Mouse (Mus musculus): ENCODE measurements around the gene Krtap1-5.

DNA sequence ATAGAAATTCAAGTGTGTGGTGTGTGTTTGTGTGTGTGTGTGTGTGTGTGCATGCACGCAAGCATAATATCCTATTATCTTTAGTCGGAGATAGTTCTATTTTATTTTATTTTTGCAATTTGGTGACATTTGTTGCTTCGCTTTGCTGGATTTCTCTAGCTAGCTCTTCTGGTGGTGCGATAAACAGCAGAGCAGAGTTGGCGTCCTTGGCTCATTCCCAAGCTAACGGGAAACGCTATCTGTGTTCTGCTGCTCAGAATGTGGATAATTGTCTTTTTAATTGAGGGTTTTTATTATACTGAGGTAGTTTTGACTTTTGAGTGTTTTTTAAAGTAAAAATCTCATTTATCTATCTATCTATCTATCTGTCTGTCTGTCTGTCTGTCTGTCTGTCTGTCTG, 4.3 kb upstream of the Krtap1-5 start:
- TF ChIP-seq ZC3H11A (IDR thresholded peaks at IDR 0.05; ENCODE audit: borderline replicate concordance, low read depth, low read length) (no peak), MAFK (IDR thresholded peaks at IDR 0.05; ENCODE audit: insufficient read depth, low read depth, low read length) (no peak)

Data from ES-E14 (cell line).